In genomic region chr17:88439536-88440050, GRCm38 (mm10) we compare ENCODE assay signal across 8 mouse cellular contexts. TPM values are rescaled to one million over a fixed set of nuclear protein-coding genes. Genes with fewer than 3 reads are reported as not detected.
A peak's percentile ranks its signal among the peaks of the same experiment; 100 is the strongest.
DNase-seq lines count a peak whose midpoint lies in the region; ATAC-seq and TF ChIP-seq lines count a peak whose summit lies in the region.

No protein-coding gene starts in this region.

- H3K9ac ChIP-seq in heart, adult 2 months (ENCODE audit: low read depth, low read length), result no peak overlapping the region
- H3K9ac ChIP-seq in kidney, embryonic 14.5 days (ENCODE audit: low read depth, low read length), result peak overlapping the region; percentile 60; the same call in 1 of the 2 replicates

- H3K27ac ChIP-seq in heart, adult 2 months, result peak overlapping the region; percentile 85
- H3K27ac ChIP-seq in forebrain, embryonic 10.5 days, result peak overlapping the region; percentile 97; the same call in 1 of the 2 replicates
- no peak overlapping the region; the same call in 1 of the 2 replicates for H3K27ac ChIP-seq in kidney, embryonic 14.5 days (ENCODE audit: low read depth, low read length)

- no peak for ATAC-seq in kidney, embryonic 14.5 days (ENCODE audit: low FRiP score, low TSS enrichment)
- no peak for ATAC-seq in inflammation-experienced regulatory T-cells, adult 6 months

- H3K36me3 ChIP-seq in heart, adult 2 months (ENCODE audit: control insufficient read depth, insufficient read depth, low read length), result no peaks in the 10 kb centered on the region
- H3K36me3 ChIP-seq in E14TG2a.4 (ENCODE audit: insufficient read depth, low read length) (no peaks in the 10 kb centered on the region), myocyte (ENCODE audit: control insufficient read depth, insufficient read depth) (no peaks in the 10 kb centered on the region)
- H3K36me3 ChIP-seq in forebrain, embryonic 10.5 days (replicated peaks), result no peaks in the 10 kb centered on the region; the same call in 1 of the 2 replicates
- no peaks in the 10 kb centered on the region for H3K36me3 ChIP-seq in kidney, embryonic 14.5 days (ENCODE audit: control insufficient read depth, insufficient read depth, low read length)

- no peak for DNase-seq in heart, adult 2 months
- no peak for DNase-seq in heart, postnatal 25 days (ENCODE audit: low spot score)
- no peak for DNase-seq in forebrain, embryonic 10.5 days (ENCODE audit: extremely low spot score, low spot score)
- no peak for DNase-seq in urinary bladder, adult 18-20 months (ENCODE audit: low spot score in 2 of 2)

- no peak overlapping the region for H3ac ChIP-seq in myocyte (ENCODE audit: control insufficient read depth, insufficient read length)

- TF ChIP-seq POLR2A in heart, adult 2 months (IDR thresholded peaks at IDR 0.05; ENCODE audit: insufficient read depth, low read depth, low read length), result no peak
- no peak for TF ChIP-seq POLR2A in myocyte (IDR thresholded peaks at IDR 0.05; ENCODE audit: insufficient read length, low read depth)

- no peaks in the 10 kb centered on the region; the same call in 1 of the 2 replicates for H3K4me1 ChIP-seq in heart, adult 2 months (ENCODE audit: control insufficient read depth, insufficient read depth, low read length)
- H3K4me1 ChIP-seq in E14TG2a.4 (replicated peaks; ENCODE audit: low read depth, low read length), result peaks cover 68% of the 10 kb centered on the region
- peaks cover 21% of the 10 kb centered on the region for H3K4me1 ChIP-seq in forebrain, embryonic 10.5 days
- H3K4me1 ChIP-seq in kidney, embryonic 14.5 days (ENCODE audit: control insufficient read depth, insufficient read depth, low read length), result no peaks in the 10 kb centered on the region

- no peaks in the 10 kb centered on the region for H3K79me2 ChIP-seq in heart, adult 2 months (replicated peaks; ENCODE audit: control insufficient read depth, insufficient read depth, low read length)
- peaks cover 31% of the 10 kb centered on the region for H3K79me2 ChIP-seq in myocyte (ENCODE audit: control insufficient read depth, insufficient read depth)

- peak overlapping the region; percentile 91 for H3K4me3 ChIP-seq in heart, adult 2 months
- H3K4me3 ChIP-seq in E14TG2a.4 (replicated peaks; ENCODE audit: low read length), result peak overlapping the region; percentile 93
- H3K4me3 ChIP-seq in forebrain, embryonic 10.5 days, result peak overlapping the region; percentile 91
- H3K4me3 ChIP-seq in kidney, embryonic 14.5 days (ENCODE audit: low read length), result peak overlapping the region; percentile 92
- peak overlapping the region; percentile 64 for H3K4me3 ChIP-seq in myocyte

- intact Hi-C loops in heart, adult 2 months (cut with DNase I), result loop anchor here (2.0 to 5.0 kb wide), 4 partner anchors 73 to 372 kb away; partner anchors contain the start of gene Fbxo11
- intact Hi-C loops in heart, postnatal 25 days (cut with DNase I), result loop anchor here (1.0 to 10.0 kb wide), 4 partner anchors 73 to 375 kb away; partner anchors contain the start of genes Fbxo11 and Ppp1r21

- no peak for TF ChIP-seq CTCF in heart, adult 2 months (IDR thresholded peaks at IDR 0.05)
- TF ChIP-seq CTCF in E14TG2a.4 (conservative IDR thresholded peaks at IDR 0.05; ENCODE audit: low read length), result no peak

- H3K27me3 ChIP-seq in heart, adult 2 months (ENCODE audit: control insufficient read depth, insufficient read depth, low read length), result no peaks in the 10 kb centered on the region
- H3K27me3 ChIP-seq in E14TG2a.4 (ENCODE audit: insufficient read depth, low read length) (no peaks in the 10 kb centered on the region; the same call in 1 of the 2 replicates), myocyte (ENCODE audit: control insufficient read depth, insufficient read depth, insufficient read length) (no peaks in the 10 kb centered on the region)
- peaks cover 16% of the 10 kb centered on the region for H3K27me3 ChIP-seq in forebrain, embryonic 10.5 days (ENCODE audit: poor library complexity, severe bottlenecking)
- no peaks in the 10 kb centered on the region for H3K27me3 ChIP-seq in kidney, embryonic 14.5 days (ENCODE audit: control insufficient read depth, insufficient read depth, low read length)

- peak overlapping the region; percentile 42 for H3K4me2 ChIP-seq in kidney, embryonic 14.5 days (replicated peaks; ENCODE audit: low read depth, low read length)
- peak overlapping the region; percentile 93 for H3K4me2 ChIP-seq in myocyte (ENCODE audit: low read depth)

- 82% methylated on average over 12 of the region's 12 CpGs for WGBS in heart, adult 2 months
- WGBS in forebrain, embryonic 10.5 days, result 90% methylated on average over 12 of the region's 12 CpGs
- WGBS in kidney, embryonic 14.5 days, result 86% methylated on average over 12 of the region's 12 CpGs

- H3K9me3 ChIP-seq in E14TG2a.4 (ENCODE audit: low read length), result peaks cover 3% of the 10 kb centered on the region; the same call in 1 of the 2 replicates
- H3K9me3 ChIP-seq in forebrain, embryonic 10.5 days, result no peaks in the 10 kb centered on the region
- H3K9me3 ChIP-seq in kidney, embryonic 14.5 days (ENCODE audit: control insufficient read depth, low read length), result no peaks in the 10 kb centered on the region

- TF ChIP-seq EP300 in heart, adult 2 months (IDR thresholded peaks at IDR 0.05; ENCODE audit: insufficient read depth, low read depth, low read length), result no peak

TF ChIP-seq in myocyte, 11 proteins besides CTCF, POLR2A, EP300 and RAD21:
- TF ChIP-seq MYOG (IDR thresholded peaks at IDR 0.05; ENCODE audit: control insufficient read depth in 1 of 3, insufficient read depth in 1 of 3, insufficient read length in 2 of 3, low read depth in 2 of 3) (no peak), CEBPB (IDR thresholded peaks at IDR 0.05; ENCODE audit: insufficient read depth, poor library complexity, severe bottlenecking) (no peak), SRF (IDR thresholded peaks at IDR 0.05; ENCODE audit: control insufficient read depth, insufficient read length, low read depth) (no peak)
TF ChIP-seq in myocyte: peak in this region for 0.

RNA-seq across cellular contexts. Expression of gene Foxn2, which starts 0.9 kb away (rescaled TPM):
- 1 to 10 TPM; 7.4 to 9.4 TPM for total RNA-seq in heart, adult 2 months (2021)
- polyA plus RNA-seq in heart, adult 2 months (2012; rRNA removed), result 2.6 and 2.8 TPM in 2 replicates
- 10 to 100 TPM in 1 of 2 experiments, 1 to 10 TPM in 1; 9.3 to 10.2 TPM for total RNA-seq in heart, postnatal 25 days (2021)
- polyA plus RNA-seq in forebrain, embryonic 10.5 days (2016; fragmentation: Nextera tagmentation; extraction: Ambion mirVana), result 14.3 and 14.5 TPM in 2 replicates
- 12.2 and 12.6 TPM in 2 replicates for polyA plus RNA-seq in kidney, embryonic 14.5 days (2014; fragmentation: Nextera tagmentation; extraction: Ambion mirVana)
- polyA plus RNA-seq in myocyte (2012; fragmentation: generic; extraction: Trizol), result 4.3 TPM
- polyA plus RNA-seq in inflammation-experienced regulatory T-cells, adult 6 months (2017; shearing (Covaris generic)), result 10 to 100 TPM; 36.0 to 43.5 (median 43.0) TPM
